Mouse (Mus musculus): ENCODE data around the gene Bpifa3.
"Not testable (repeated sequence)": the region's sequence is repeated elsewhere in the genome, so short reads cannot be mapped to it uniquely, and the experiment has no call there.

- not testable (repeated sequence) for TF ChIP-seq CTCF (IDR thresholded peaks at IDR 0.05); POLR2A (IDR thresholded peaks at IDR 0.05; ENCODE audit: insufficient read depth, low read depth, low read length); EP300 (IDR thresholded peaks at IDR 0.05; ENCODE audit: insufficient read depth, low read depth, low read length)
Observed at GRCm38 (mm10) chr2:154181900-154182299, 51.8 kb downstream of the Bpifa3 start.

All from heart, adult 2 months (tissue).